Mouse (Mus musculus) spleen, postnatal 10 days (tissue): ENCODE measurements around the gene Ribc2.

Experiments used
- DNase-seq, 2 experiments: peaks; one replicate each; pipeline ENCODE4 v3.0.0; 2021 to 2022; ENCODE audit warnings: low spot score in 2 of 2

Gene Ribc2

DNA sequence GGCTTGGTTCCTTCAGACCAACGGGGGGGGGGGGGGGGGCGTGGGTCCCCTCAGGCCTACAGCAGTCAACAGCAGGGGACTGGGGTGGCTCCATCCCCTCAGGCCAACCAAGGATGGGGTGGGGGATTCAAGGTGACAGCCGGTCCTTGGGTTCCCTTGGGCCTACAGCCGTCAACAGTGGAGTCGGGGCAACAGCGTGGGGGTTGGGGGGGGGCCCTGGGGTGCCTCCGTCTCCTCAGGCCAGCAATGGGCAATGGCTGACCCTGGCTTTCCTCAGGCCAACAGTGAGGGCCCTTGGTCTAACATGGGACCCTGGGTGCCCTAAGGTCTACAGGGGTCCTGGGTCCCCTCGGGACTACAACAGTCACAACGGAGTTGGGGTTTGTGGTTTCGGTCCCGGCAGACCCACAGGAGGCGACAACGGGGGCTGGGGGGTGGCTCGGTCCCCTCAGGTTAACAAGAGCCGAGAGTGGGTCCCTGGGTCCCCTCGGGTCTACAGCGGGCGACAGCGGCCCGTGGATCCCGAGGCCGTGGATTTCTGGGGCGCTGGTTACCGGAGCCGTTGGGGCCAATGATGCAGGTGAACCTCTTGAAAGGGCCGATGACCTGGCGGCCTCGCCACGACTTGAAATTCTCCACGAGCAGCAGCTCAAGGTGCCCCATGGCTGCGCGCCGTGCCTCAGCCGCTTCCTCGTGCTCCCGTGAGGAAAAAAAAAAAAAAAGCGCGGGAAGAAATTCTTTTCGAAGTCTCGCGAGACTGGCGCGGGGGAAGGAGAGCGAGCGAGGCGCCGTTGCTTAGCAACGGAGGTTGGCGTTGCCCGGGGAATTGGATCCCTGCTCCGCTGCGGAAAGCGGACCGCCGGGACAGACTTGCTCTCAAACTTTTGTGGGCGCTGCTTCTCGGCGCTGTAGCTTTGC is at the start of gene Ribc2, which contains the start of gene Smc1b:
Gene Ribc2 (plus strand): TSS at position 804 of the 918 bp plus-strand sequence.
Gene Smc1b (minus strand): TSS at position 690 of the 918 bp plus-strand sequence.
- no peak for DNase-seq

DNA sequence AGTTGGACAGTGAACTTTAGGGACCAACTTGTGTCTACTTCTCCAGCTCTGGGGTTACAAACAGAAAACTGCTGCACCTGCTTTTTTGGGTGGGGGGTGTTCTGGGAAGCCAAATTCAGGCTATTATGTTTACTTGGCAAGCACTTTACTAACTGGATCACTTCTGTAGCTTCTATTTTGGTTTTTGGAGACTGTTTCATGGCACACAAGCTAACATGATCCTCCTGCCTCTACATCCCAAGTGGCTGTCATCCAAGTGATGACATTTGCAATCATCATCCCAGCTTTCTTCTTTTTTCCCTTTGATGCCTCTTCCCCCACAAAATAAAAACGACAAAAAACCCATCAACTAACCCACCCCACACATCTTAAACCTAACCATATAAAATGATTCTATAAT is 46.2 kb upstream of the Ribc2 start:
- DNase-seq: no peak

DNA sequence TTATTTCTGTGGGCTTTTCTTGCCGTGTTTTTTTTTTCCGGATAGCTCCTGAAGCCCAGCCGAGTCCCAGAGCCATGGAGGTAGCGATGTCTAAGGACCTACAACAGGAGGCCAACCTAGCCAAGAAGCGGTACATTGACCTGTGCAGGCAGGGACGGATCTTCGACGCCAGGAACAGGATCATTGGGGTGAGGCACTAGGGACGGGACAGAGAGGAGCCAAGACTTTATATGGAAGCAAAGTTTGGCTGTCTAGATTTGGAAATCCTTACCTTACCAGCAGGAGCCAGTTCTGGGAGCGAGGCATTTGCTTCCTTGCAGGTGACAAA is 279 bp downstream of the Ribc2 start:
- DNase-seq: no peak

DNA sequence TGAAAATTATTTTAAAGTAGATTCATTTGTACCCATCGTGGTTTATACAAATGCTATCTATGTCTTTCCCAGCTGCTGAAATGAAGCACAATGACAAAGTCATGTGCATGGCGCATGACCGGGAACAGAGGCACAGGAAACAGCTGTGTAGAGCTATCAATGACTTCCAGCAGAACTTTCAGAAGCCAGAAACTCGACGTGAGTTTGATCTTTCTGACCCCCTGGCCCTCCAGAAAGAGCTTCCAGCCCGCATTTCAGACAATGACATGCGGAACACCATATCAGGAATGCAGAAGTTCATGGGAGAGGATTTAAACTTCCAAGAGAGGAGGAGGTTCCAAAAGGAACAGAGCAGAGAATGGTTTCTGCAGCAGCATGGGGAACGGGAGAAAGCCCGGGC is 3.3 kb downstream of the Ribc2 start:
- no peak for DNase-seq

DNA sequence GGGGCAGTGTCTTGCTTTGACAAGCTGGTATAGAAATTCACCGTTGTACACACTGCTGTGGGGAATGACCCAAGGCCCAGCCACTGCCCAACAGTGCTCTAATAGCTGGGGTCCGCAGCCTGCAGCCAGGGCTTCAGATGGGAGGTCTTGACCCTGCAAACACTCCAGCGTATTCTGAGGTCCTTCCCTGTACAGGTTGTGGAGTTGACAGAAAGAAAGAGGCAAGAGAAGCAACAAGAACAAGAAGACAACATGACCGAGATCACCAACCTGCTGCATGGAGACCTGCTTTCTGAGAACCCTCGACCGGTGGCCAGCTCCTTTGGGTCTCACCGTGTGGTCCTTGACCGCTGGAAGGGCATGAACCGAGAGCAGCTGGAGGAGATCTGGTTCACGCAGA is 9.4 kb downstream of the Ribc2 start:
- no peak for DNase-seq

DNA sequence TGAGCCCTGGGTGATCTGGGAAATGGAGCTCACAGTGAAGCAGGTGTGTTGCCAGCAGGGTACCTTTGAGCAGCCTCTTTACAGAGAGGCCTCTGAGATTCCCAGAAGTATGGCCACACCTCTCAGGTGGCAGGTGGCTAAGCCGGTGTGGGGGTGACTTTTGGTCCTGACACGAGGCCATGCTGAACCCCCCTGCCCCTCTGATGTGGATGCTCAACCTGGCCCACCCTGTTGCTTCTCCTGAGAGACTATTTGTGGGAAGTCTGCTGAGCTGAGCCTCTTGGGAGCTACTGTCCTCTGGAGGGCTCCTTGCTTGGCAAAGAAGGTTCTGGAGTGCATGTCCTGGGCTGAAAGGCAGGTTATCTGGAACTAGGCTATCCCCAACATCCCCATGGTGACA is 10.6 kb downstream of the Ribc2 start:
- DNase-seq: no peak

DNA sequence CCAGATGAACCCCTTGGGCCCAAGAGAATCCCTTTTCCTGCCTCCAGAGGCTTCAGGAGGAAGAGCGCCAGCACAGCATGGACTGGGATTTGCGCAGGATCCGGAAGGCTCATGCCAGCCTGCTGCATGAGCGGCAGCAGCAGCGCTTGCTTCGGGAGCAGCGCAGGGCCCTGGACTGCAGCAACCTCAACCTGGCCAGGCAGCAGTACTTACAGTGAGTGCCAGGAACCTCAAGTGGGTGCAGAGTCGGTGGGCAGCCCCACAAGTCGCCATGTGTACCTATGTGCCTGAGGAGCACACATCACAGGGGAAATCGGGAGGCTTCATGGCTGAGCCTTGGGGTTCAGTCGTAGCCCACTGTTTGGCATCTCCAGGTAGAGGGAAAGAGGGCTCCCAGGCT is 11.3 kb downstream of the Ribc2 start:
- no peak for DNase-seq

DNA sequence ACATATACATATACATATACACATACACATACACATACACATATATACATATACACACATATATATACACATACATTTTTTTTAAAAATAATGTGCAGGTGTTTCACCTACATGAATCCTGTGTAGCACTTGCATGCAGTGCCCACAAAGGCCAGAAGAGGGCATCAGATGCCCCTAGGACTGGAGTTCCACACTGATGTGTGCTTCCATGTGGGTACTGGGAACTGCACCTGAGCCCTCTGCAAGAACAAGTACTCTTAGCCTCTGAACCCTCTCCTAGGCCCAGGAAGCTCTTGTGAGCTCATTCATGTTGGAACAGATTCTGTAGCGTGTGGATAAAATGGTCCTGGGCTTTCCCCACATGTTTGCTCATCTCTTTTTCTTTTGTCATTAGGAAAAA is 11.9 kb downstream of the Ribc2 start:
- no peak for DNase-seq

DNA sequence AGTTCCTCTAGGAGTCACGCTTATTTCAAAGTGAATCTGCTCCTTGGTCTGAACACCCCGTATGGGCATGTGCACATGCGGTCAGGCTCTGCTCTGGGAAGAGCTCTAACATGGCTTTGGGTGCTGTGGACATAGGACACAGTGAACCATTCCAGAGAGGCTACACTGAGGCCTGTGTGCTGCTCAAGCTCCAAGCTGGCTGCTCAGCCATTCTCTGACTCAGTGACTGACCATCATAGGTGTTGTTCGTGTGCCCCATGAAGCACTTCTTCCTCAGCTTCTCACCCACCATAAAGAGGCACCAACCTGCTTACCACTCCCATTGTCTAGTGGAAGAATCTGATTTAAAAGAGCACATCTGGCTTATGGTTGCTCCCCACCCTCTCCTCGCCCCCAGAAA is 12.4 kb downstream of the Ribc2 start:
- no peak for DNase-seq

DNA sequence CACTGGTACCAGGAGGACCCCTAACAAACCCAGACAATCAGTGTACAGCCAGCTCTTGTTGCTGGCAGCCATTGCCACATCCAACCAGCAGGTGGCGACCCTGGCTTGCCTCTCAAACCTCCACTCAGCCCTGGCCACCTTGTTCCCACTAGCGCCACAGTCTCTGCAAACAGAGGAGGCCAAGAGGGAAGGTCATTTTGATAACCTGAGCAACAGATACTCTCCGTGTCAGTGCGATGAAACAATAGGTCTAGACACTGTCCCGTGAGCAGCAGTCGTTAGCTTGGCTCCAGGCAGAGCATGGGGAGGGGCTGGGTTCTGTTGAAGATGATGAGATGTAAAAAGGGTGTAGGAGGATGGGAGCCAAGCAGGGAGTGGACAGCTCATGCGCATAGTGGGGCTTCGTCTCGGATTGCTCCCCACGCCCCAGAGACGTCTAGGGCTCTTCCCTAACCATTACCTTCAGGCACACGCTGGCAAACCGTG is 19.6 kb downstream of the Ribc2 start:
- DNase-seq: peak; percentile 16 to 62

DNA sequence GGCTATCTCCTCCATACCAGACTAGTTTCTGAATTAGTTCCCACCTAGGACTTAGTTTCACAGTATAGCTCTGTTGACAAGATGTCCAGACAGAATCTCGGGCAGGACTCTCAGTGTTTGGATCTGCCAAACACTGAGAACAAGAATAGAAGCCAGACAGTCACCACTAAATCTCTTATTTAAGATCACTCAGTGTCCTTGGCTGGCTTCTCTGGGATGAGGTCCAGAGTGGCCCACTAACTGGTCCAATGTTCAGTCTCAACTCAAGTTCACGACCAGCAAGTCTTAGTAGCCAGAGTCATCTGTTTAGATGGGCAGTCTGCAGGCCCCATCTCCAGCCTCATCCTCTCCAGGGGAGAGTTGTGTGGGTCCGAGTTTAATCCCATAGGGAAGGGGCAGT is 20.7 kb downstream of the Ribc2 start:
- DNase-seq: no peak

DNA sequence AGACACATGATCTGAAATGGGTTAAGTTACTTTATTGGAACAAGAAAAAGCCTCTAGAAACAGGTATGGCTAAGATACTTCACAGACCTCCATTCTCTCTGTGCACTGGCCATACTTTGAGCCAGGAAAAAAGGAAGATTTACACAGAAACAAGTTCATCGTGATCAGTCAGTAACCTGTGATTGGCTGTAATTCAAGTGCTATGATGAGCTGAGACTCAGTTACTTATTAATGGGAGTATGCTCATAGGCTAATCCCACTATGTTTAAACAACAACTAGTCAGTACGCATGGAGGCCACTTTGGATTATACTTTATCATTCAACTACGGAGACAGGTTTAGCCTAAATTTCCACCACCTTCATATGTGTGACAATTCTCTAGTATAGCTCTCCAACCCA is 22.2 kb downstream of the Ribc2 start:
- no peak for DNase-seq

DNA sequence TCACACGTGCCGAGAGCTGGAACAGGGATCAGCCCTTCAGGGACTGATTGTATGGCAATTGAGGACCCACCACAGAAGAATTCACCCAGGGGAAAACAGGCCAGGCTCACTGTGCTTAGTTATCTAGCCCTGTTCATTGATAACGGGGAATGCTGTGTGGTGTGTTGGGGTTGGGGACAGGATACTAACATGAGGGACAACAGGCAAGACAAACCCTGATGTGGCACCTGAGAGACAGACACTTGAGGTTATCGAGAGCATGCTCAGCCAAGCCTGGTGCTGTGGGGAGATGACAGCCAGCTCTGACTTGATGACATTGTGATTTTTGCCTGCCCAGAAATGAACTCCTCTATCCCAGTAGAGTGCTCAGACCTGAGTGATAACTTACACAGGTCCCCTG is 24.3 kb downstream of the Ribc2 start:
- DNase-seq: no peak

DNA sequence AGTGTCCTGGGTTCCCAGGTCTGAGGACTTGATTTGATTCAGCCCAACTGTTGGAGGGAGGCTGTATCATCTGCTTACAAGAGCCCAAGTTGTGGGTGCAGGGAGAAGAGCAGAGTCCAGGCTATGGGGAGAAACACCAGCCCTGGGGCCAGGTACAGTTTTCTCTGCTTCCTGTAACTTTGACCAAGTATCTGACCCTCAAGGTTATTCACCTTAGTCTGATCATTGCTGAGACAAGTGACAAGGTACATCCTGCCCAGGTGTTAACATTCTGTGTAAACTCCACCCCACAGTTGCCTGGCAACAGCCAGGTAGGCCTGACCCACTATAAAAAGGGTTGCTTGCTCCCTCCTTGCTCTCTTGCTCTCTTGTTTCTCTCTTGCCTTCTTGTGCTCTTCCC is 29.5 kb downstream of the Ribc2 start:
- DNase-seq: no peak

DNA sequence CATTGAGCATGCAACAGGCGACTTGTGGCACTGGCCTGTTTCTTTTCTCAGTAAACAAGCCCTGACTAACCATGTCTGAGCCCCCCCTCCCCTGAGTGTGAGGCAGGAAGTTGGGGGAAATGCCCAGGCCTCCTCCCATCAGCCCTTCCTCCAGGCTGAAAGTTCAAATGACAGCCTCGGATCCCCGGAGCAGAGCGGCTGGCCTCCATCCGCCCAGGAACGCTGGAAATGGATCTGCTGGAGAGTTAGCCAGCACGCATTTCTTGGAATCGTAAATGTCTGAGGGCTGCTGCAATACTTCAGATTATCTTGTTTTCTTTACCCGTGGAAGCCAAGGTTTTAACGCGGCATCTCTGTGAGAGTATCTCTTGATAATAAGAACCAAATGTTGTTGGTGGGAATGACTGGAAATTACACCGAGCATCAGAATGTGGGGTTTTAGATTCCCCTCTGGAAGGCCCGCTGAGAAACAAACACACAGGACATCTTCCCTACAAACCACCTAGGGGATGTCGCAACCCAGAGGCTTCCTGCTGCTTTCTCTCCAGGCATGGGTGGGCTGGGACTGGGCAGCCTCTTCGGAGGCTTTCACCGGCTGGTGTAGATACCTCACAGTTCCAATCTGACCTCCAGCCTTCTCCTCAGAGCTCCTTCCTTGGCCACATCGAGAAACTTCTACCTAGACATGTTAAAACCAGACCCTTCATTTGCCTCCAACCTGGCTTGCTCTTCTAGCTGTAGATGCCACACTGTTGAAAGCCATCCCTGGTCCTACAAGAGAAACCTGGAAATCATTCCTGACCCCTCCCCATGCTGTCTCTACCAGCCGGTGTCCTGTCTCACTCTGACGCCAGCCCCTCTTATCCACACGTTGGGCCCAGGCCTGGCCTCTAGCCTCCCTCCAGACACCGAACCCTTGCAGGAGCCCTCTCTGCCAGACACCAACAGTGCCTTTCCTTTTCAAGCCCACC is 31.1 kb downstream of the Ribc2 start:
- DNase-seq: no peak

DNA sequence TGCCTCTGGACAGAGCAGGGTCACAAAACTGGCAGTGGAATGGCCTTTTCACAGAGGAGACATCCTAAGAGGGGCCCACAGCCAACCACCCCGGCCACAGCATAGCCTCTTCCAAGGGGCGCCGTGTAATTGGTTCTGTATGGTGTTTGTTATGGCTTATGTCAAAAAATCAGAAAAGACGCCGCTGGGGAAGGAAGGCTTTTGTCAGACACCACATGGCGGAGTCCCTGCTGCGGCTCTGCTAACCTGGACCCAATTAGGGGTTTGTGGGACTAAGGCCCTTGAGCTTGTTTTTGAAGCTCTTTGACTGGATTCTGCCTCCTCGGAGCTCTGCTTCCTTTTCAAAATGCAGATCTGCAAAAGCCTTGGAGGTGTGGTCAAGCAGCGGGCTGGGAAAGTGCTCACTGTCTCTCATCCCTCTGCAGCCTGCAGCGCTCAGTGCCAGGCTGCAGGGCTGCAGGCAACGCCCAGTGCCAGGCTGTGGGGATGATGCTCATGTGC is 34.6 kb downstream of the Ribc2 start:
- DNase-seq: no peak

DNA sequence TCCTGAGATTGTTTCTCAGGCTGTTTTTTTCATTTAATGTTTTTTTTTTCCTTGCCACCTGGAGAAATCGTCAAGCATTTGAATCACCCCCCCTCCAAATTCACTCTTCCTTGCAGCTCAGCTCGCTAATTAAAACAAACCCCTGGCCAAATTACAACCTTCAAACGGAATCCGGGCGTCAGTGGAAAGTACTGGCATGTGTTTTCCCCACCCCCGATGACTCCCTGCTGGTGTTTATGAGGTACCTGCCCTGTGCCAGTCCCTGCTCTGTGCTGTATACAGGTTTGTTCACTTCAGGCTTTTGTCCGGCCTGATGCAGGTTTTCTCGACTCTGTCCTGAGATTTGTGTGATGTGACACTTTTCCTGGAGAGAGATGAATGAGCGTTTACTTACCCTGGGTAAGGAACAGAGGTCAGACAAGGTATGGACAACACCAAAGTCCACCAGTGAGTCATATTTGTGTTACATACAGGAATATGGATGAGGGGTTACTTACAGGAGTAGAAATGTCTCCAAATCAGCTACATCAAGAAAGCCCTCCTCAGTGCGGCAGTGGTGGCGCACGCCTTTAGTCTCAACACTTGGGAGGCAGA is 35.3 kb downstream of the Ribc2 start:
- no peak for DNase-seq

DNA sequence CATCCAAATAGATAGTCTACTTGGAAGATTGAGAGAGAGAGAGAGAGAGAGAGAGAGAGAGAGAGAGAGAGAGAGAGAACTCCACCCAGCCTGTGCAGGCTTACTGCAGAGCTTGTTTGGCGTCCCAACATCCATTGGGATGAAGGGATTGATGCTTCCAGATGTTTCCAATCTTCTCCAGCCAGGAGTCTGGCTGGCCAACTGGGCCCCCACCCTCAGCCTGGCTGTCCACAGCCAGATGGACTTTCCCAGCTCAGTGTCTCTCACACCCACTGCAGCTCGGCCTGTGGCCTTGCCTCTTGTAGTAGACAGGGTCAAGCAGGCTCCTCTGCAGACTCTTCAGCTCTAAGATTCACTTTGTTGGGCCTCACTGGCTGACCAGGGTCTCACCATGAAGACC is 40.2 kb downstream of the Ribc2 start:
- no peak for DNase-seq

DNA sequence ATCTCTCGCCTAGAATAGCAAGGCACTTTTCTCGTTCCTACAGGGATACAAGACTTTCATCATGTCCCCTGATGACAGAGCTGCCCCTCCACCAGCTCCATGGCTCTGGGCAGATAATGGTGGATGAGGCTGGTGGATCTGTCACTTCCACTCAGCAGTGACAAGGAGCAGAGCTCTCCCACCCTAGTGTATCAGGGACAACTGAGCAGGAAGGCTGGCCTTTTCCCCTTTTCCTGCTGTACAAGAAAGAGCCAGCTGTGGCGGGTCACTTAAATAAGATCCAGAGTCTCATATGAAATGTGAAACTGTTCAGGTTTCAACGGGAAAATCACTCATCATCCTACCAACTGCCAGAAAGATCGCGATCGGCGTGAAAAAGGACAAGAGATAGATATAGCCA is 41.5 kb downstream of the Ribc2 start:
- no peak for DNase-seq

DNA sequence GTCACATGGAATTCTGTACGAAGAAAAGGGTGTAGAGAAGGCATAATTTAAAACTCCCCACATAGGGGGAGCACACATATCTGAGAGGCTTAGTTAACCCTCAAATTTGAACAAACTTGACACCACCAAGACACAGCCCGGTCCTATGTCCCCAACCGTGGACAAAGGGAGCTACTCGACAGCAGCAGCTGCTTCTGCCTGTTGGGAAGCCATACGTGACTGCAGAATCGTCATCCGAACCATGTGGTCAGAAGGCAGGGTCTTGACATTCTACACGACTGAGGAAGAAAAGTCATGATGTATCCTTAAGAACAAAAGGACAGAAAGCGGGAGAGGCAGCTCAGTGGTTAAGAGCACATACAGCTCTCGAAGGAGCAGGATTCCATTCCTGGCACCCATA is 42.2 kb downstream of the Ribc2 start:
- DNase-seq: no peak

DNA sequence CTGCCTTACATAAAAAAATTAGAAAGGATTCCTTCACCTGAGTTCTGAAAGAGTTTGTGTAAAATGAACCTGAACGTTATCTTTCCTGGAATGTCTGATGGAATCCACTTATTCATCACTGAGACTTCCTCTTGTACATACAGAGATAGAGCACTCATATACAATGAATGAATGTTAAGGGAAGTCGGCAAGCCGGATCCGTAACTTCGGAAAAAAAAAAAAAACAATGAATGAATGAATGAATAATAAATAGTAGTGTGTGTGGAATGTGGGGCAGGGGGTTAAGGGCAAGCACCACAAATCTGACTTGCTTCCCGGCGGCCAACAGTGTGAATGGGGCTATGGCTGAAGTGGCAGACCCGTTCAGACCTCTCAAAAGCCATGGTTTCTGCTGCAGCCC is 45.7 kb downstream of the Ribc2 start:
- peak in 1 of 2 experiments; percentile 71 for DNase-seq

DNA sequence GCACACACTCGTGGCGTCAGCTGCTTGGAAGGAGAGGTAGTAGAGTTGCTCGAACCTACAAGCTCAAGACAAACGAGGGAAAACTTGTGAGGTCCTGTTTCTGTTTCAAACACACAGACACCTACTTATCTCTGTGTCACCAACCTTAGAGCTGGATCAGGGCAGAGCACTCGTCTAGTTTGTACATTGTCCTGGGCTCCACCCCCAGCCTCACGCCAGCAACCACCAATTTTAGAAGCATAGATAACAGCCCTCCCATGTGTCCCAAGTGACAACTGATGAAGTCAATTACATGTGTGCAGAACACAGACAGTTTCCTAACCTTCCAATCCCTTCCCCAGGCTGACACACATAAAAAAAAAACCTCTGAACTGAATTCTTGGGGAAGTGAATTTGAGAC is 46.3 kb downstream of the Ribc2 start:
- no peak for DNase-seq
